Mouse (Mus musculus) heart, postnatal 4 days (tissue): Measurements from ENCODE around the gene Txlng. TPM values are rescaled to one million over a fixed set of nuclear protein-coding genes. Genes with fewer than 3 reads are reported as not detected.
A peak's percentile ranks its signal among the peaks of the same experiment; 100 is the strongest.
"Not testable (repeated sequence)": the region's sequence is repeated elsewhere in the genome, so short reads cannot be mapped to it uniquely, and the experiment has no call there.

ENCODE experiments used
- DNase-seq: peaks from one replicate; pipeline ENCODE4 v3.0.0; 2021
- total RNA-seq, 2 experiments: library from RNA; stranded (reverse); gene quantifications; 2 replicates each; pipeline ENCODE4 v1.2.3; 2021

Gene Txlng
- total RNA-seq = 1 to 10 TPM; 9.0 TPM

DNA sequence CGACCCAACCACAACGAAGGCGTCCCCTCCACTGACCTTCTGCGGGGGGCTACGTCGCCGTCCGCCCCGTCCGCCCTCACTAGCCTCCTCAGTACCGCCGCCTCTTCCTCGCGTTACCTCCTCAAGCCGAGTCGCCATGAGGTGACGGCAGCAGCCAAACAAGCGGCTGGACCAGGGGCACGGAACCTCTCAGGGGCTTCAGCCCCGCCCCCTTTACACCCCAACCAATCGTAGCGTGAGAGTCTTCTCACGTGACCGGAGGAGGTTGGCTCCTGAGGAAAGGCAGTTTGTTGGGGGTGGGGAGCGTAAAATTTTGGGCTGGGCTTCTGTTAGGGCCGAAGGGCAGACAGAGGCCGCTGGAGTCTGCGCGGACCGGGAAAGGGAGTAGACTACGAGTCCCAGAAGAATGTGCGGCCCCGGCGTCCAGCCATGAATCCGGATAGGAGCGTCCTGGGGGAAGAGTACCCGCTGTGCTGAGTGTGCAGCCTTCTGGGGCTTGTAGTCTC lies at the start of gene Txlng:
Gene Txlng (minus strand): TSS at position 252 of the 506 bp plus-strand sequence.
- peak; percentile 95 for DNase-seq

DNA sequence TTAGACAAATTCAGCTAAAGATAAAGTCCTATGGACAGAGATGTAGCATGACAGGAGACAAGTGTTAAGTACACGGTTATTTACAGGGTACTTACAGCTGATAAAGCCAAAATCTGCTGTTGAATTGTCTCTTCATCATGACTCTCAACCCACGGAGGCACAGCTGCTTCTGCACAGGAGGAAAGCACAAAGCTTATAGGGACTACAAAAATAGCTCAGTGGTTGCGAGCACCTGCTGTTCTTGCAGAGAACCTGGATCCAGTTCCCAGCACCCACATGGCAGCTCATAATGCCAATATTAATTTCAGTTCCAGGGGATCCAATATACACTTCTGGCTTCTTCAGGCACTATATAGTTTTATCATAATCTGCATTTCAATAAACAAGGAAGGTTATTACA lies 49.0 kb upstream of the Txlng start:
- DNase-seq = no peak

DNA sequence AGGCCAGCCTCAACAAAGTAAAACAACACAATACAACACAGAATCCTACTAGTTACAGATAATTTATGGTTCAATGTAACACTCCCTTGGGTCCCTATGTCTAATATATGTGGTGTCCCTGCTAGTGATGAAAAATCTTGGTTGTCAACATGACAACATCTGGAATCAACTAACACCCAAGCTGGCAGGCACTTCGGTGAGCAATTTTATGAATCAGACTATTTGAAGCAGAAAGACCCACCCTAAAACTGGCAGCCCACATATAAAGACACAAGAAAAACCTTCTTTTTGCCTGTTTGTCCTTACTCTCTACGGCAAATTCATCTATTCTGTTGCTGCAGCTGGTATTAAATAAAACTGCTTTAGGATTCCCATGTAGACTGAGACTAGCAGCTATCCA lies 44.5 kb upstream of the Txlng start:
- DNase-seq = no peak

DNA sequence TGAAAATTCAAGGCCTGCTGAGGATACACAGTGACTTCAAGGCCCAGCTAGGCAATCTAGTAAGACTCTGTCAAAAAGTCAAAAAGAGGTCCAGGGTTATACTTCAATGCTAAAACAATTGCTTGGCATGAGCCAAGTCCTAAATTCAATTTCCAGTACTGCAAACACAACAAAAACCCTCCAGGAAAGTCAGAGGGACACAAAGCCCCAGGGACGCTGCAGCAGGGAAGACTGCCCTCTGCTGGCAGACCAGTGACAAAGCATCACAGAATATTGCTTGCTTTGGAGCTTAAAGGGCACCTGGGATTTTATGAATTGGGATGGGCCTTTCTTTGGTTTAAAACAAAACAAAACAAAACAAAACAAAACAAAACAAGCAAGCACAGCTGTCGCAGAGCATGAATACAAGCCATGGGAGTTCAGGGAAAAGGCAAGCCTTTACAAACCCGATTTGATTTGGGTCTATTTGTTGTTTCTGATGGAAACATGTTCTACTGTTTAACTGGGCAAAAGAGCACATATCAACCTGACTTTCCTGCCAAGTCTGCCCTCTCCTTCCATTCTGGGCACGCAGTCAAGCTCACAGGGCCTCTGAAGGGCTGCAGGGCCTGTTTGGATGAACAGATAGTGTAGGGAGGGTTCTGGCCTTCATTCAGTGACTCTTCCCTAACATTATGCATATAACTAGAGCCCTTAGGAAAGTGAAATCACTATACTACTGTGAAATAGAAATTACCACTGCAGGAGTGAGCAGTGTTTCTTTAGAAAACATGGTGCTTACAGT lies 42.7 kb upstream of the Txlng start:
- DNase-seq = peak; percentile 49

DNA sequence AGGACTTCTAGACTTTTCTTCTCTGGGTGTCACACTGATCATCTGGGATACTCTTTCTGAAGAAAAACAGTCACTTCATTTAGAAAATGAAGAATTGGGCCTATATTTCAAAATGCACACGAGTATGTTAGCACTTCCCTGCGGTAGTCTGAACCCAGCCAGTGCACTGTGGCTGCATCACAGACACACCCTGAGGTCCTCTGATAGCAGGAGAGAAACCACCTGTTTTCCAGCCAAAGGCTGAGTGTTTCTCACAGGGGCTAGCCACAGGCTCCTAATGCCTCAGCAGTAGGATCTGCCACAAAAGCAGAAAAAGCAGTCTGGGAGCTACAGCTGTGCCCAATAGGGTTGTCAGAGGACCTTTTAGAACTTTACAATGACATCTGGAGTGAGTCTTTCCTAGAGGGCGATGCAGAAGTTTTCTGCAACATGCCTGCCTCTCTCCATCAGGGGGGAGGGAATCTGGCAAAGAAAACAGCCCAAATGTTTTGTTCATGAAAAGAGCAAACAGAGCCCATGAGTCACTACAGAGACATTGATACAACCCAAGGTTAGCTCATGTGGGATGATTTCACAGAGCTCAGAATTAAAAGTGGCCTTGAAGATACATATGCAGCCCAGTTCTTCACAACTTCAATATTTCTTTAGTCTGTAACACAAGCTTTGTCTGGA lies 39.2 kb upstream of the Txlng start:
- DNase-seq = no peak

DNA sequence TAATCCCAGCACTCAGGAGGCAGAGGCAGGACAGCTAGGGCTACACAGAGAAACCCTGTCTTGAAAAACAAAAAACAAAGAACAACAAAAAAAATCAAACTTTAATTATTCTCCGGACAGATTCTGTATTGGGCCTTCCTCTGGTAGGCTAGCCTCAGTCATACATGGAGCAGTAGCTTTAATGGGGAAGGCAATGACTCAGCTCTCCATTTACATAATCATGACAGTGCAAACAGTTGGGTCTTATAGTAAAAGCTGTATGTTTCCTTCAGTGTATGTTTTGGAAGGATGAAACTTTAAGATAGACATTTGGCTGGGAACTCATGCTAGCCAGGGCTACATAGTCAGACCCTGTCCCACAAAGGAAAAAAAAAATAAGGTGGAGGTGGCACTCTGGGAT lies 19.4 kb upstream of the Txlng start:
- DNase-seq = no peak

DNA sequence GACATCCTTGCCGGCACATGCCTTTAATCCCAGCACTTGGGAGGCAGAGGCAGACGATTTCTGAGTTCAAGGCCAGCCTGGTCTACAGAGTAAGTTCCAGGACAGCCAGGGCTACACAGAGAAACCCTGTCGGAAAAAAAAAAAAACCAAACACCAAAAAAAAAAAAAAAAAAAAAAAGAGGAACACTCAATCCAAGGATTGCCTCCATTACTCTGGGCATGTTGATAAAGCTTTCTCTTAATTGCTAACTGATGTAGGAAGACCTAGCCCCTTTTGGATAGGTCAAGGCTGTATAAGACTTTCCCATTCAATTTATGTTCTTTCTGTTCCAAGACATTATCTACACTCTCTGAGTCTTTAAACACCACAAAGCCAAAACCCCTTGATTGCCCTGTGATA lies 16.3 kb upstream of the Txlng start:
- no peak for DNase-seq

DNA sequence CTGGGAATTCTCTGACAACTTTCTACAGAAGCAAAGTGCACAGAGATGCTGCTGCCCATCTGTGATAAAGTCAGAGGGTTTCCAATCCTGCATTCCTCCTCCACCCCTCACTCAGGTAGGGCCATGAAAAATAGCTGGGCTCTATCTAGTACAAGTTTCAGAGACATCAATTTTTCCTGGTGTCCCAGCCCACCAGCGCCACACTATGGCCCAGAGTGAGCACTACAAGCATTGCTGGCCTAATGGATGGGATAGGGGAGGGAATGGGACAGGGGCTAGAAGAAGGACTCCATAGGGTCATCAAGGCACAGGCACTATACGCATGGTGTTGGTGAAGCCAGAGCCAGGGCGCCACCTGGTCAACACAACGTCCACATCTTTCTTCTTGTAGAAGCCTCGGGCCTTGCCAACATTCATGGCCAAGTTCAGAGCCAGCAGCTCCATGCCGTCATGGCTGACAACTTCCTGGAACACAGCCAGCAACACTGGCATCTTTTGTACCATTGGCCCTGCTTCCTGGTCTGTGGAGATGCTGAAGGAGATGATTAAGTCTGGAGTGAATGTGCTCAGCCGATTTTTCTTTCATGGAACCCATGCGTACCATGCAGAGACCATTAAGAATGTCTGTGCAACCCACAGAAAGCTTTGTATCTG lies 15.3 kb upstream of the Txlng start:
- DNase-seq = peak; percentile 4

DNA sequence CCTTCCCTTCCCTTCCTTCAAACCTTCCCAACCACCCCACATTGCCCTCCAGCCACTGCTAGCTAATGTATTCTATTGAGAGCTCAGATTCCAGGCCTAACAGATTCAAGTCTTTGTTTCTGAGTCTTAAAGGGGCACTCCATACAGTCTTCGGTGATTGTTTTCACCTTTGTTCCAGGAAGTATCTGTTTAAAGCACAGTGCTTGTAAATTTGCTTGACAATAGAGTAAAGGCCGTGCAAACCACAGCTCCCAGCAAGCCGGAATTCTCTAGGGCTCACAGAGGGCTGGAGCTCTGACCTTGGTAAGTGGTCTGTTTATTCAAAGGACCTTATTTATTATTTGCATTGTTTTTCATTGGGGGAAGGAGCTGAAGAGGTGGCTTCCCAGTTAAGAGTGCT lies 2.8 kb upstream of the Txlng start:
- no peak for DNase-seq

DNA sequence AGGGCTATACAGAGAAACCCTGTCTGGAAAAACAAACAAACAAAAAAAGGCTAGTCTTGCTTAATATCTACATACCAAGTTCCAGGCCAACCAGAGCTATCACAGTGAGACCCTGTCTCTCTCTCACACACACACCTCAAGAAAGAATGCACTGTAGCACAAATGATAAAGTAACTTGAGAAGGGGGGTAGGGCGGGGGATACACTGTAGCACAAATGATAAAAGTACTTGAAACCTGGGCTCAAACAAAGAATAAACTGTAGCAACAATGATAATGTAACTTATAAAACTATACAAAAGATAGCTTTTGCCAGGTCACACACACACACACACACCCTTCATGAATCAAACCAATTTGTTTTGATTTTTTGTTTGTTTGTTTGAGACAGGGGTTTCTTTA lies 2.3 kb upstream of the Txlng start:
- no peak for DNase-seq

DNA sequence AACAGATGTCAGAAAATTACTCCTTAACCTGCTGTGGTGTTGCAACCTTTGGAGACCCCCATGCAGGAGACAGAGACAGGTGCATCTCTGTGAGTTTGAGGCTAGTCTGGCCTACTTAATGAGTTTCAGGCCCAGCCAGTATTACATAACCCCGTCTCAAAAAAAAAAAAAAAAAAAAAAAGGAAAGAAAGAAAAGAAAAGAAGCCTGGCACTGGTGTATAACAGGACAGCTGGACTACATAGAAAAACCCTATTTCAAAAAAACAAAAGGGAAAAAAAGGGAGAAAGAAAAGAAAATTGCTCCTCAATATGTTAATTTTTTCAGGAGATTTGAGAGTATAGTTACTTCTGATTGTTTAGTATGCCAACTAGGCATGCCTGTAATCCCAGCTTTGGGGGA lies 1.8 kb upstream of the Txlng start:
- no peak for DNase-seq

DNA sequence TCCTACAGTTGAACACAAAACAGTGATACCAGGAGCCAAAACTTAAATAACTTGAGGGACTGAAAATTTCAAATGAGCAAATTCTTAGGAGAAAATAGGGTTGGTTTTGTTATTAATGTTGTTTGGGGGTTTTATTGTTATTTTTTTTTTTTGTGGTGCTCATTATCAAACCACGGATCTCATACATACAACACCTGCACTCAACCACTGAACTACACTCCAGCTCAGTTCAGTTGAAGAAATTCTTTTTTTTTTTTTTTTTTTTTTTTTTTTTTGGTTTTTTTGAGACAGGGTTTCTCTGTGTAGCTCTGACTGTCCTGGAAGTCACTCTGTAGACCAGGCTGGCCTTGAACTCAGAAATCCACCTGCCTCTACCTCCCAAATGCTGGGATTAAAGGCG lies 1.1 kb upstream of the Txlng start:
- not testable (repeated sequence) for DNase-seq

DNA sequence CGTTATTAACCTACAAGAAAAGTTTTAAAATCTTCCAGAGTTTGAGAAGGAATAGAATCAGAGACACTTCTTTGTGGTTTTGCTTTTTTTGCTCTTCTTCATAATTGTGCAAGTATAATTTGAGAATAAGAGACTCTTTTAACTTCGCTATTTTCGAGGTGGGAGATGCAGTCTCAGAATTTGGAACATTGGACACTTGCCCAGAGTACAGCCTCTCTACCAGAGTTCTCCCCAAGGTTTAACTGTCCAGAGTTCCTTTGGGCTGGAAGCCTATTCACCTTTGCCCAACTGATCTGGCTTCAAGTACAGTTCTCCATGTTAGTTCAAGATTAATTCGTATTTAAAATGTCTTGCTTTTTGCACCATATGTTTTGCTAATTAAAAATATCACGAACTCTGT lies 487 bp upstream of the Txlng start:
- peak; percentile 8 for DNase-seq

DNA sequence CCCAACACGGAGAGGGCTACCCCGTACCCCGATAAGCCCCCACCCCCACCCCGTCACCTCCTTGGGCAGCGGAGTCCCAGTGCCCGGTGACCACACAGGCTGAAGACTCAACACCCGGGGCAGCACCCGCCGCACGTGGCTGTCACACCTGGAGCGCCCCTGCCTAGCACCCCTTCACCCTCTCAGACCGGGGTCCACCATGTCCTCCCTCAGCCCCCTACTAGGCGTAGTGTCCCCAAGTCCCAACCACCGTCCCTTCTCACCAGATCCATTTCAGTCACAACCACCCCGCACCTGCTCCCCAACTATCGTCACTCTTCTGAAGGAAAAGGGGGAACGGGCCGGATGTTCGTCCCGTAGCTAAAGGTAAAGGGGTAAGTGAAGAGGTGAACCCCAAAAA lies 471 bp downstream of the Txlng start:
- no peak for DNase-seq

DNA sequence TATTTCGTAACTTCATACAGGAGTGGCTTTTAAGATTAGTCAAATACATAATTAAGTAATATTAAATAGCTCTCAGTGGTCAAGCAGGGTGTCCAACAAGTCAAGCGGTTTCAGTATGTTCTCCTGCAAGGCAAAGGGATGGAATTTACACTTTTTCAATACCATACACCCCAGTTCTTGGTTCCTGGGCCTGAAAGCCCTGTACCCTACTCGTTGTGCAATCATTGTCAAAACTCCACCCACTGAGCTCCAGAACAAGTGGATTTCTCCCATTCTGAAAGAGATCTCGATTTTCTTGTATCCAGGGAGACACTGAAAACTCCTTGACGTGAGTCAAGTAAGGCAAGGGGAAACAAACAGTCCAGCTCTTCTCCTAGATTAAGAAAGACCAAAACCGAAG lies 1.2 kb downstream of the Txlng start:
- DNase-seq = no peak

DNA sequence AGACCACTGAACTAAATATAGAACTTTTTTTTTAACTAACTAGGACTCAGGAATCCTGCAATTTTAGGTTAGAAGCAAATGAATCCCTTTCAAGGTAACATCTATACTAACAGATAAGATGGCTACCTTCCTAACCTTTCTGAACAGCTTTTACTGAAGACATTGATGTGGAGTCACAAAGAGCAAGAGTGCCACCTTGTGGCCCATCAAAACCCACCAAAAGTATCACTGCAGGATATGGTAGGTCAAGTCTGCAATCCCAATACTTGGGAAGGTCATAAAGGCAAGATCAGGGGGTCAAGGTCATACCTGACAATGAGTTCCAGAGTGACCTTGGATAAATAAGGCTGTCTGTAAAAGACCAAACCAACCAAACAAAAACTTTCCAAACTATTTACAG lies 28.9 kb downstream of the Txlng start:
- DNase-seq = peak; percentile 57

DNA sequence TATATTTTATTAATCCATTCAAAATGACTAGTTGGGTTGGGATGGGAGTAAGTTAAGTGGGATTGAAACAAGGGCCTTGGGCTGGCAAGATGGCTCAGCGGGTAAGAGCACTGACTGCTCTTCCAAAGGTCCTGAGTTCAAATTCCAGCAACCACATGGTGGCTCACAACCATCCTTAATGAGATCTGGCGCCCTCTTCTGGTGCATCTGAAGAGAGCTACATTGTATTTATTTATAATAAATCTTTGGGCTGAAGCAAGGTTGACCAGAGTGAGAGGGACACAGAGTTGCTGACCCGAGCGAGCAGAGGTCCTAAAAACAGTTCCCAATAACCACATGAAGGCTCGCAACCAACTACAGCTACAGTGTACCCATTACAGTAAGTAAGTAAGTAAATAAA lies 37.9 kb downstream of the Txlng start:
- DNase-seq = peak; percentile 7

DNA sequence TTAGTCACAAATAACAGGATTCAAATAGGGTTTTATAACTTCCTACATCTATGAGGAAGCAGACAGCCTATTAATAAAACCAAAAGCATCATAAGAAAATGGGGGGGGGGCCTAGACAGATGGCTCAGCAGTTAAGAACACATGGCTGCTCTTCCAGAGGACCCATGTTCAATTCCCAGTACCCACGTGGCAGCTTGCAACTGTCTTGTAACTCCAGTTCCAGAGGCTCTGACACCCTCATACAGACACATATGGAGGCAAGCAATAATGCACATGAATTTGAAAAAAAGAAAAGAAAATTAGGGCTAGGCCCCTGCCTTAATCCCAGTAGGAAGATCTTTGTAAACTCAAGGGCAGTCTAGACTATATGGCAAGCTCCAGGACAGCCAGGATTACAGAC lies 40.9 kb downstream of the Txlng start:
- DNase-seq = no peak

DNA sequence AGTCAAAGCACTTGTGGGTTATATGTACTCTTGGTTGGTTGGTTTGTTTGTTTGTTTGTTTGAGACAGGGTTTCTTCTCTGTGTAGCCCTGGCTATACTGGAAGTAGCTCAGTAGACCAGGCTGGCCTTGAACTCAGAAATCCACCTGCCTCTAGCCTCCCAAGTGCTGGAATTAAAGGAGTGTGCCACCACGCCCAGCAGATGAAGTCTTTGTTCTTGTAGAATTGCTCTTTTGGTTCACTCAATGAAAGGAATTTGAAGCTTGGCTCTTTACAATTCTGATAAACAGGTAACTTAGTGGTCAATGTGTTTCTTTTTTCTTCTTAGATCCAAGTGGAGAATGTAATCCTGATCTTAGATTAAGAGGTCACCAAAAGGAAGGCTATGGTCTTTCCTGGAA lies 58.5 kb downstream of the Txlng start:
- DNase-seq = no peak

DNA sequence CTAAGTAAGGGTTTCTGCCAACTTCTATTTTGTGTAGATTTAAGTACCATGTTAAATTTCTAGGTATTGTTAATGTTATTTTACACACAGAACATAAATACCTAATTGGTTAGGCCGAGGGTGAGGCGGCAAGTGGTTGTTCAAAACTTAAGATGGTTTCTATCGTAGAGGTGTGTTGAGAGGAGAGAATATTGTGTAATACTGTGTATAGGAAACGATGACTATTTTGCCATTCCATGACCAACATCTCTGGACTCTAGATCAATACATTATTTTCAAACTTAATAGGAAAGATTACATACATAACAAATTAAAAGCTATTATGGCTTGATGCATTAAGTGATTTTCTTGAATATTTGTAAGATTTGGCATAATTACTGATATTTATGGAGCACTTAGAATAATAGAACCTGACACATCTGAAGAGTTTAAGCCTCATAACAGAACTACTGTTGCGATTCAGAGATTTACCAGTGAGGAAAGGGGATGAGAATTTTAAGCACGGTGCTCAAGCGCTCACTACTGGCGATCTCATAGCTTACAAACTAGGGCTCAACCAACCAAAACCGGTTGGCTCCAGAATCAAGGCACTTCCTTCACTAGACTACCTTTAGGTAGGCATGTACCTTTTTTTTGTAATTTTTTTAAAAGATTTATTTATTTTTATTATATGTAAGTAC lies 67.4 kb downstream of the Txlng start:
- DNase-seq = no peak

DNA sequence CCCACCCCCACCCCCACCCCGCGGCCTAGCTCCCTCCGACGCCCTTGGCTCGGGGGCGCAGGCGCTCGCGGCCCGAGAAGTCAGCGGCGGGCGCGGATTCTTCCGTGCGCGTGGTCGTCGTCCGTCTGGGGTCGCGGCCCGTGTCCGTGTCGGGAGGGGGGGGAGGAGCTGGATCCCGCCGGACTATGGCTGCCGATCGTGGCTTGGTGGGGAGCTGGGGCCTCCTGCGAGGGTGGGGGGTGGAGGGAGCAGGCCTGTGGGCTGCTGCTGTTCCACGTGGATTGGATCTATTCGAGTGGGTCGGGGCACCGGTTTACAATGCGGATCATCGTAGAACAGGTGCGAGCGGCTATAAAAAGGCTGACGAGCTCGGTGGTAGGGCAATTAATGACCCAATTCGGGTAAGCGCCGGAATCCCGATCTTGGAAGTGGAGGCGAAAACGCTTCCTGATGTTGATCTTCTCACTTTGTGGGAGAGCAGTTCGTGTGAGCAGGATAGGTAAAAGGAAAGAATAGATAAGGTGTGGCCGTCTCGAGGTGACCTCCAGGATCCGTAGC lies 68.2 kb downstream of the Txlng start:
- DNase-seq = no peak

DNA sequence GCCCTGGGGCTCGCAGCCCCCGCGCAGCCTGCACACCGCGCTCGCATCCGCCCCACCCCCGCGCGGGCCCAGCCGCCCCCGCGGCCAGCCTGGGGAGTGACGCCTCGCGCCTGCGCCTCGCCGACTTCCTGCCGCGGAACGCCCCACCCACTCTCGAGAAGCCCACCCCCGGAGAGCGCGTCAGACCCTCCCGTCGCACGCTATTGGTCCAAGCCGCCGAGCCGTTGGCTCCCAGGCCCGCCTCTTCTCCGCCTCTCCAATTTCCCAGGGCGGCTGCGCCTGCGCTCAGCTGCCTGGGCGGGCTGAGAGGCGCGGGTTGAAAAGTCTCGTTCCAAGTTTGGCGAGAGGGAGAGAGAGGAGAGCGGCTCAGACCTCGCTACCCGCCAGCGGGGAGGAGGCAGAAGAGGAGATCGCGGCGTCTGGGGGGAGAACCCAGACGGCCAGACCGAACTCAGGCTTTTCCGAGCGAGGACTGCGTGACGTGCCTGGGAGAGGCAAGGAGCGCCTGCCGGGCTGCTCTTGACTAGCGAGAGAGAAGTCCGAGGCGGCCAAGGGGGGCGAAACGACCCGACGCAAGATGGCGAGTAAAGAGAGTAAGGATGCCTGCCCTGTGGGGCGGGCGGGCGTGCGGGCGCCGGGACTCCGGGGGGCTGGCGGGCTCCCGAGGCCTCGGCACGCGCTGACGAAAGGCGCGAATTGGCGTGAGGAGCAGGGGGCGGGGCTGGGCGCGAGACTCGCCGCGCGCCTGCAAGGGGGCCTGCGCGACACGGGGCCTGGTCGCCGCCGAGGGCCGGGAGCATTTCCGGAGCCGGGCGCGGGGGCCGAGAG lies 68.9 kb downstream of the Txlng start, which contains the start of gene Rbbp7:
Gene Rbbp7 (plus strand): TSS at position 288 of the 828 bp plus-strand sequence.
- peak; percentile 93 for DNase-seq
